Mouse (Mus musculus) lung, postnatal 10 days (tissue): Measurements from ENCODE around the gene Eno3.

Experiments
- DNase-seq: peaks from one replicate; pipeline ENCODE4 v3.0.0; 2021

Eno3 gene

GRCm38 (mm10) chr11:70656964-70657363 is at the start of gene Eno3:
Gene Eno3, plus strand, starts transcription at chr11:70657202.
- no peak for DNase-seq

GRCm38 (mm10) chr11:70607611-70608010 is 49.4 kb upstream of the Eno3 start:
- DNase-seq = no peak

GRCm38 (mm10) chr11:70608381-70609066 is 48.5 kb upstream of the Eno3 start:
- DNase-seq = peak; percentile 35

GRCm38 (mm10) chr11:70610752-70611151 is 46.2 kb upstream of the Eno3 start:
- DNase-seq = no peak

- no peak for DNase-seq
Observed at GRCm38 (mm10) chr11:70612505-70612904, 44.5 kb upstream of the Eno3 start.

GRCm38 (mm10) chr11:70615074-70615473 is 41.9 kb upstream of the Eno3 start:
- DNase-seq = peak; percentile 85

GRCm38 (mm10) chr11:70615516-70616093 is 41.4 kb upstream of the Eno3 start, which contains the start of gene 4930544D05Rik:
Gene 4930544D05Rik, plus strand, starts transcription at chr11:70615848.
- DNase-seq = no peak

GRCm38 (mm10) chr11:70619101-70619500 is 37.9 kb upstream of the Eno3 start, which contains the start of gene Chrne:
Gene Chrne, minus strand, starts transcription at chr11:70619216.
- DNase-seq = no peak

- peak; percentile 47 for DNase-seq
Observed at GRCm38 (mm10) chr11:70621972-70622814, 34.8 kb upstream of the Eno3 start.

GRCm38 (mm10) chr11:70623053-70623742 is 33.8 kb upstream of the Eno3 start:
- no peak for DNase-seq

GRCm38 (mm10) chr11:70625473-70625872 is 31.5 kb upstream of the Eno3 start:
- peak; percentile 63 for DNase-seq

- DNase-seq = no peak
Observed at GRCm38 (mm10) chr11:70626877-70627276, 30.1 kb upstream of the Eno3 start.

GRCm38 (mm10) chr11:70628431-70628830 is 28.6 kb upstream of the Eno3 start:
- DNase-seq = peak; percentile 2

GRCm38 (mm10) chr11:70629557-70629956 is 27.4 kb upstream of the Eno3 start:
- DNase-seq = peak; percentile 16

- DNase-seq = no peak
Observed at GRCm38 (mm10) chr11:70630129-70630528, 26.9 kb upstream of the Eno3 start.

- DNase-seq = no peak
Observed at GRCm38 (mm10) chr11:70635601-70636000, 21.4 kb upstream of the Eno3 start.

- no peak for DNase-seq
Observed at GRCm38 (mm10) chr11:70637764-70638163, 19.2 kb upstream of the Eno3 start.

GRCm38 (mm10) chr11:70638293-70638692 is 18.7 kb upstream of the Eno3 start:
- DNase-seq = no peak

- DNase-seq = no peak
Observed at GRCm38 (mm10) chr11:70638714-70639278, 18.2 kb upstream of the Eno3 start, which contains the start of gene Gp1ba. Gene Gp1ba, plus strand, starts transcription at chr11:70639122.

- DNase-seq = no peak
Observed at GRCm38 (mm10) chr11:70639976-70640375, 17.0 kb upstream of the Eno3 start.

GRCm38 (mm10) chr11:70641241-70641640 is 15.8 kb upstream of the Eno3 start:
- no peak for DNase-seq

GRCm38 (mm10) chr11:70643051-70643450 is 14.0 kb upstream of the Eno3 start:
- DNase-seq = no peak
